Mouse (Mus musculus): ENCODE measurements at regions not wholly inside any gene's neighbourhood (a gene's known extent, or its start where the extent isn't known, plus 50 kb on each side); places are given as distances from the start of the nearest gene placed in this dataset.

GRCm38 (mm10) chr8:9042835-9043792, 352.8 kb upstream of the Arglu1 start:
- DNase-seq, result no peak

DNA sequence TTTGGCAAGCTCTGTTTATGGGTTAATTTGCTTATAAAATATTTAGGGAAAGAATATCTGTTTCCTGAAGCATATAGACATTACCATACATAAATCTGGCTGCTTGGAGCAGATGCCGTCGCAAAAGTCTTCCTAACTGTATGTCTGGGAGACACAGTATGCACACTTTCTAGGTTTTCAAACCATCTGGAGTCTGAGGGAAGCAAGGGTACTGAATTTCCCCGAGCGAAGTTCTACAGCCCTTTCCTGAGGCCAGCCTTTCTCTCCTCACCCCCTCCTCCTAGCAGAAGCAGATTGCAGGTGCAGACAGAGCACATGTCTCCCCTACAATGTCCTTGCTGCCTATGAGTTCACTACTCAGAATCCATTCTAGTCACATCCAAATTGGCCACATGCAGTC, 338.8 kb upstream of the Arglu1 start:
- no peak for DNase-seq

- no peak for DNase-seq
Observed at GRCm38 (mm10) chr8:9027672-9028071, 337.4 kb upstream of the Arglu1 start.

- DNase-seq, result no peak
Observed at GRCm38 (mm10) chr8:9025872-9026271, 335.6 kb upstream of the Arglu1 start.

DNA sequence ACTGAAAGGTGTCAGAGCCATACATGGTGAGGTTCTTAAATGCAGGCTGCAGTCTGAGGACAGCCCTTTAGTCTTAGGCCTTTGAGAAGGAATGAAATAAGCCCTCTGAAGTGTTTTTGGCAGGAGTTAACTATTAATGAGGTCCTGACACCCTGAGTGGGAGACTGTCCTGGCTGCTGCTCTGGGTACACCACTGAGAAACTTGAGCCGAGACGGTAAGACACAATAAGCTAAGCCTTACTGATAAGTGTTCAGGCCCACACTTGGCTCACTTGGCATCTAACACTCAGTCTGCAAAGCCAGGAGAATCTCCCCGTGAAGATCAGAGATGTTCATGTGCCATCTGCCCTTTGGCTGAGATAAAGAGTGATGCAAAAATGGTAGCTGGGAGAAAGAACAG, 335.1 kb upstream of the Arglu1 start:
- DNase-seq, result no peak

- DNase-seq, result no peak
Observed at GRCm38 (mm10) chr8:9020744-9021143, 330.4 kb upstream of the Arglu1 start.

GRCm38 (mm10) chr8:9020180-9020579, 329.9 kb upstream of the Arglu1 start:
- no peak for DNase-seq

DNA sequence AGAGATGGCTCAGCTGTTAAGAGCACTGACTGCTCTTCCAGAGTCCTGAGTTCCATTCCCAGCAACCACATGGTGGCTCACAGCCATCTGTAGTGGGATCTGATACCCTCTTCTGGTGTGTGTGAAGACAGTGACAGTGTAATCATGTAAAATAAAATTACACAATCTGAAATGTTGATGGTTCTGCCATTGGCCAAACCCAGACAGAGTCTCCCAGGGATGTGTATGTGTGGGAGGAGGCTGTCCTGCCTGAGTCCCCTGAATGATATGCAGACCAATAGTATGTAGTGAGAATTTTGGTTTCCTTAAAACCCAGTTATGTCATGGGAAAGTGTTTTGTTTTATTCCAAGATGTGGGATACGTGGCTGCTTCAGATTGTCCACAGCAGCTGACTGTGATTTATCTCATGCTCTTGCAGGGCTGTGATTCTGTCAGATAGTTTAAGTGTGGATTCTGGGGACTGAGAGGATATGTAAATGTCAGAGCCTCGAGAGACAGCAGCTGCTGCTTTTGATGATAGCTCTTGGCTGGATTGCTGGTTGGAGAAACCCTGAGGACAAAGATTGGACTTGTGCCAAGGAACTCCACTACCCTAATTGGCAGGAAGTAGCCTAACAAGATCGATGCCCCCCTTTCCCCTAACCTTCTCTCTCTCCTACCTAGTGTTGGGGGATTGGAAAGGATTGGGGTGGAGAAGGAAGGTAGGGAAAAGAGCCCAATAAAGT, 321.6 kb upstream of the Arglu1 start:
- DNase-seq, result no peak

- DNase-seq, result no peak
Observed at GRCm38 (mm10) chr8:9008006-9008780, 317.9 kb upstream of the Arglu1 start.

DNA sequence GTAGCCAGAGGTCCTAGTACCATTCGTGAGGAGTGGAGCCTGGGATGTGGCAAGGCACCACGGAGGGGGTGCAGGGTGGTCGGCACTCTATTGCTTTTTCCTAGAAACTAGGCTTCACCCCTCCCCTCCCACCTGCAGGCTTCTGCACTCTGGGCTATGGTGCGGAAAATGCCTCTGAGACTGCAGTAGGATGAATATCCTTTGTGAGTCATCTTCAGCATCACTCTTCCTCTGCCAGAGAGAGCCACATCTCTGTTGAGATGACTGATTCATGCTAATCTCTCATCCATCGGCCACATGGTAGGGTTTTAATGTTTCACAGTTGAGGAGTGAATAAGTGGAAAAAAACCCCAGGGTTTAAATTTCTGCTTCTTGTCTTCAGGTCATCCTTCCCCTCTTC, 309.6 kb upstream of the Arglu1 start:
- DNase-seq, result no peak

DNA sequence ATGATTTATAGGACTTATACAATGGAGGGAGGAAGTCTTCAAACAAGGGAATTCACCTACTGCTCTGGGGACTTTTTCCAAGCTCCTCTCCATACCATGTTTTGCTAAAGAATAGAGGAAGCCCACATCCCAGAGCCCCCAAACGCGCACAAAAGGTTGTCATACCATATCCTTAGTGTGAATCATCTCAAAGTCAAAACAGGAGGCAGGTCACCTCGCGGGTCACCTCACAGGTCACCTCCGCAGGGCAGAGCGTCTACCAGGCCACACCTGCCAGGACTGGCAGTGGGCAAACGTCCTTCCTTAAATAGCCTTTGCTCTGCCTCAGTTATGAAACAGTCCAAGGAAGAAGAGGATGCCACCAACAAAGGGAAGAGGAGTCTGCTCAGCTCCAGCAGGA, 307.3 kb upstream of the Arglu1 start:
- DNase-seq, result no peak

DNA sequence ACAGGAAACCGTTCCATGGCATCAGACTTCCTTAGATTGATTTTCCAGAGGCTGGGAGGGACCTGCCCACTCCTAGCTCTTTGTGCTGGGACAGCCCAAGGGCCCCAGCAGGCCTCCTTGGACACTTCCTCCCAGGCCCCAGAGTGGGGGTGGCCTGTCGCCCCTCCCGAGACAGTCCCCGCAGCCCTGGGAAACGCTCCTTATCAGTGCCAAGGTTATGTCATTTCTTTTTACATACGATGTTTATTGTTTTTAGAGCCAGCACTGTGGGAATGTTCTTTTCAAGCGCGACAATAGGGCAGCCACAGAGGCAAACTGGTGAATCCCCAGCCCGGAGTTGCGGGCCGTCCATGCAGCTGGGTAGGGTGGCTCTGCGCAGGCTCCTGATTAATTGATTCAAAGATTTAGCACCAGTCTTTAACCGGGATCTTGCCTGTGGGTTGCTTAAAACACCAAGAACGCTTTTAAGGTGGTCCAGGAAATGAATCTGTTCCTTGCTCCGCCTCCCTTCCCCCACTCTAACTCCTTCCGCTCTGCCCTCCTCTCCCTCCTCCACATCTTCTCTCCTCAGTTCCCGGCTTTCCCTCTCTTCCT, 304.4 kb upstream of the Arglu1 start:
- peak; percentile 75 to 80 for DNase-seq

DNA sequence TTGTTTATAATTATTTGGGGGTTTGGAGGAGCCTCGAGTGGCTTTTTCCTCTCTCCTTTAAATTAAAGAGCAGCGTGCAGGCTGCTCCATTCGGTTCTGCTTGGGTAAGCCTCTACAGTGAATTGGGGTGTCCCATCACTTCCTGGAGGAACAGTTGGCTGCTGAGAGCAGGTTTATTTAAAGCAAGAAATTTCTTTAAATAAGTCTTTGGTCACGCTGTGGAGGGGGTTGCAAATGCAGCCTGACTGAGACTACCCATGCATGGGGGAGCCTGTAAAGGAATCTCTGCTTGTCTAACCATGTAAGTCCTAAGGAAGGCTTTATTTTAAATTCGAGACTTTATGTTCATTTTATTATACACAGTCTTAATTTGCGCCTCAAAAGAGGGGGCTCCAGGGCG, 303.7 kb upstream of the Arglu1 start:
- DNase-seq, result no peak

DNA sequence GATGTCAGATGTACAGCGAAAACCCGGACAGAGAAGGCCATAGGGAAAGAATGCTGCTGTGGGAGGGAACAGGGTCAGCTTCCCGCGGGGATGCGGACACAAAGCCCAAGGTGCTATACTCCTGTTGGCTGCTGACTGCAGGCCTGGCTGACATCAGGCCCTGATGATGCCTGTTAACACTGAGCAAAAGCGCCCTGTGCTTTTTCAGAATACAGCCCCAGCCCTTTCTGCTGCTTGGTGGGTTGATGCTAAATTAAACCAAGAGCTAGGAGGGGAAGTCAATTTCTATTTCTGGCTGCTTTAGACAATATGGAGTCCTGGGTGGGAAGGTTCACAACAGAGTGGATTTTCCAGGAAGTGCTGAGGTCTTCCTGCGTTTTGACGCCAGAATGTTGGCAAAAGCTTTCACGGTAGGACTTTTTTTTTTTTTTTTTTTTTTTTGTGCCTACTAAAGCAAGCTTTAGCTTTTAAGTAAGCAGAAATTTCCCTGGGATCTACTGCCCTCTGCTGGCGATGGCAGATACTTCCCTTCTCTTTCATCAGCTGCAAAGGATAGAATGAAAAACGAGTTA, 302.2 kb upstream of the Arglu1 start:
- DNase-seq, result peak; percentile 80 to 93

DNA sequence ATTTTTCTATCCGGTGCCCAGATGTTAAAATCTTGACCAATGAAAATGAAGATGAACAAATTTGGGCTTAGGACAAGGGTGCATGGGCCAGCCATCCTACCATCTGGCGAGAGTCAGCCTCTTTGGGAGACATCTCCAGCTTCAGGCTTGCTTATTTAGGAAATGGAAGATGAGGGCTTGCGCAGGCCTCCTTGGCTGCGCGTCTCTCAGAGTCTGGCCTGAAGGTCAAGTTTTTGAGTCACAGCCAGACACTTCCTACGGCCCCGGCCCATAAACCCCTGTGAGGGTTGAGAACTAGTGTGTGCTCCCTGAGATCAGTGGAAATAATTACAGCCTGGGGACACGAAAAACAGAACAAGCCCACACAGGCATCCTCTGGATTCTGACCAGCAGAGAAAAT, 300.7 kb upstream of the Arglu1 start:
- DNase-seq, result peak; percentile 40 to 41

DNA sequence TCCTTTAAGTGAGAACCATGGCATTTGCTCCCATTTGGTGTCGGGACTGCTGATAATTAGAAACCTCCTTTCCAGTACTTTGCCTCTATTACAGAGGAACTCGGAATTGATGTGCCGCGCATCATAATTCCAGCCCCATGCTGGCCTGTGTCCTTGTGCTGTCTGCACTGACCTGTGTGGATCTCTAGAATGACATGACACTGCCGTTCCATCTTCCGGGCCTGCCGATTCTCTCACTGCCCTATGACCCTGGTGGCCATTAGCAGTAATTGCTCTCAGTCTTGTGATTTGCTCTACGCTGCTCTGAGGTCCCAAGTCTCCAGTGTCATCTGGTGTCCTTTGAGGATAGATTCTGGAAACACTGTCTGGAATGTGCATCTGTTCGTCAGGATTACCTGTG, 295.7 kb upstream of the Arglu1 start:
- no peak for DNase-seq

DNA sequence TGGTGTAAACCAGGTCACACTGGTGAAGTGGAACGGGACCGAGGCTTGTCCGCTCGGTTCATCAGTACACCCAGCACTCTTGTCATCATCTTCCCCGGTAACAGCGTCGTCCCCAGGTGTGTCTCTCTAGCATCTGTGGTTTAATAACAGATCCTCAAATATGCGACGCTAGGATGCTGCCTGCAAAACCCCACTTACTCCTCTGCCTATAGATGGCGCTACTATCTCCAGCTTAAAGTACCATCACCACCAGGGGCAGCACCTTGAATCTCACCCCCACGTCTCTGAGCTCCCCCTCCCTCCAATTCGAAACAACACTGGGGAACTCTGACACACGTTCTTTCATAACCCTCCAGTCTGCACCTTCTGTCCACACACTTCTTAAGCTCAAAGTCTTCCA, 295.1 kb upstream of the Arglu1 start:
- DNase-seq, result no peak

GRCm38 (mm10) chr8:8984829-8985251, 294.5 kb upstream of the Arglu1 start:
- no peak for DNase-seq

GRCm38 (mm10) chr8:8984159-8984828, 294.0 kb upstream of the Arglu1 start:
- no peak for DNase-seq

DNA sequence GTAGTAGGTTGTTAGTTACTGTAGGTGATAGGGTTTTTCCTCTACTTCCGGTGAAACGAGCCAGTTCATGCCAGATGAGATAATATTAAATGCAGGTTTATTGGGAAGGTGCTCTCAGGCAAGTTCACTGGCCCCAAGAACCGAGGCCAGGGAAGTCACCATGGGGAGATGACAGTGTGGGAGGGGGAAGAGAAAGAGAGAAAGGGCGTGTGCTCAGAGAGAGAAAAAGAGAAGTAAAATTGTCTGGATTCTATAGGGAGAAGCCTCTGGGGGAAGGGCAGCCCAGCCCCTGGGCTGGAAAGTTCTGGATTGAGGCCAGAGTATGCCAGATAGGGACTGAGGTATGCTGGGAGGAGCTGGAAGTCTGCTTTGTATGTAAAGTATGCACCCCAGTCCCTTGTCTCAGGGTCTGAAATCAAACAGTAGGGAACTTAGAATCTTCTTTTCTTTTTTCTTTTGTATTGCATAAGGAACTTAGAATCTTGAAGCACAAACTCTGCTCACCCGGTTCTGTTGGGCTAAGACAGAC, 292.9 kb upstream of the Arglu1 start:
- no peak for DNase-seq

- DNase-seq, result no peak
Observed at GRCm38 (mm10) chr8:8978969-8979368, 288.6 kb upstream of the Arglu1 start.

GRCm38 (mm10) chr8:8973769-8974168, 283.4 kb upstream of the Arglu1 start:
- no peak for DNase-seq

Data from kidney, postnatal 36 days (tissue).